Comparison of ENCODE assay signal across 16 mouse cellular contexts in genomic region chr9:71369202-71369601, GRCm38 (mm10).
"Had no signal": no experiment of that assay in that cellular context is flagged by ENCODE, and none has a peak within 500 bp of the region (broad histone marks: within the 10 kb centered on the region; RNA-seq: fewer than 3 reads in every experiment).

No protein-coding gene starts in this region.

- ATAC-seq: midbrain, embryonic 16.5 days had no signal

- DNase-seq: lung, adult 18-20 months; lung, embryonic 14.5 days; lung, postnatal 10 days; lung, postnatal 4 days; midbrain, embryonic 14.5 days; right cerebral cortex, postnatal 14 days; thymus, adult 2 months; thymus, postnatal 25 days had no signal

- H3K27ac ChIP-seq: midbrain, embryonic 10.5 days; midbrain, embryonic 12.5 days; neural tube, embryonic 13.5 days; neural tube, embryonic 15.5 days; stomach, embryonic 15.5 days; stomach, postnatal 0 days had no signal

- H3K27me3 ChIP-seq: midbrain, embryonic 12.5 days; neural tube, embryonic 13.5 days; neural tube, embryonic 15.5 days; stomach, embryonic 15.5 days had no signal

- H3K4me1 ChIP-seq: midbrain, embryonic 12.5 days; neural tube, embryonic 13.5 days had no signal

- H3K4me3 ChIP-seq: midbrain, embryonic 10.5 days; midbrain, embryonic 12.5 days; myocyte; neural tube, embryonic 13.5 days; neural tube, embryonic 15.5 days; stomach, embryonic 15.5 days had no signal

- H3K36me3 ChIP-seq: midbrain, embryonic 10.5 days; midbrain, embryonic 12.5 days; neural tube, embryonic 13.5 days; neural tube, embryonic 15.5 days; stomach, embryonic 15.5 days had no signal

- H3K4me2 ChIP-seq: lung, embryonic 14.5 days; midbrain, embryonic 12.5 days; neural tube, embryonic 13.5 days; neural tube, embryonic 15.5 days; stomach, embryonic 15.5 days had no signal

- H3K9ac ChIP-seq: lung, embryonic 14.5 days; midbrain, embryonic 12.5 days; neural tube, embryonic 13.5 days; neural tube, embryonic 15.5 days; stomach, embryonic 15.5 days had no signal

- H3K9me3 ChIP-seq: midbrain, embryonic 12.5 days; stomach, embryonic 15.5 days had no signal
